Mouse (Mus musculus) testis, adult 2 months (tissue): Measurements from ENCODE around the gene Sh2b2. TPM values are rescaled to one million over a fixed set of nuclear protein-coding genes. Genes with fewer than 3 reads are reported as not detected.

Experiments
- H3K27ac ChIP-seq: fragments of 200-500 bp; 2 replicates; pipeline ENCODE4 v1.5.1; 2012; ENCODE audit warnings: low read depth, low read length; ENCODE audit not compliant: control insufficient read depth, insufficient read depth
- H3K27me3 ChIP-seq: fragments of 200-500 bp; 2 replicates; pipeline ENCODE4 v1.6.1; 2012; ENCODE audit warnings: mild to moderate bottlenecking, low read length, moderate library complexity; ENCODE audit not compliant: control insufficient read depth, insufficient read depth
- H3K36me3 ChIP-seq: fragments of 200-500 bp; 2 replicates; pipeline ENCODE4 v1.6.1; 2012; ENCODE audit warnings: mild to moderate bottlenecking, low read length; ENCODE audit not compliant: control insufficient read depth, insufficient read depth
- H3K4me1 ChIP-seq: fragments of 200-500 bp; 2 replicates; pipeline ENCODE4 v1.6.1; 2012; ENCODE audit warnings: low read length; ENCODE audit not compliant: control insufficient read depth, insufficient read depth
- H3K4me3 ChIP-seq: fragments of 200-500 bp; 2 replicates; pipeline ENCODE4 v1.5.1; 2012; ENCODE audit warnings: low read depth, mild to moderate bottlenecking, low read length, moderate library complexity, mixed read lengths; ENCODE audit not compliant: control insufficient read depth
- CTCF ChIP-seq: fragments of 200-500 bp; IDR thresholded peaks from 2 replicates; pipeline ENCODE4 v1.5.1; 2012; ENCODE audit warnings: low read depth, mild to moderate bottlenecking, inconsistent platforms, low read length, moderate library complexity; ENCODE audit not compliant: control insufficient read depth, insufficient read depth, insufficient replicate concordance
- POLR2A ChIP-seq: fragments of 200-500 bp; IDR thresholded peaks from 2 replicates; pipeline ENCODE4 v1.6.1; 2012; ENCODE audit warnings: low read depth, mild to moderate bottlenecking, inconsistent platforms, low read length, moderate library complexity; ENCODE audit not compliant: control insufficient read depth
- polyA plus RNA-seq: library from polyadenylated mRNA; depleted of rRNA; stranded (reverse); fragments of >200 nt; gene quantifications from 2 replicates; pipeline ENCODE4 v1.2.3, GENCODE M21; 2012; rRNA removed

Gene Sh2b2
- 2.0 and 2.3 TPM in 2 replicates for polyA plus RNA-seq

GRCm38 (mm10) chr5:136246452-136246838 lies at the start of gene Sh2b2:
TSS of gene Sh2b2 (minus strand) at chr5:136246556.
- H3K4me3 ChIP-seq: peak within 1 kb of the TSS; percentile 84
- no peak for TF ChIP-seq POLR2A
- TF ChIP-seq CTCF: no peak
- peak within 1 kb of the TSS; percentile 92 for H3K27ac ChIP-seq

GRCm38 (mm10) chr5:136292971-136293418 lies 46.6 kb upstream of the Sh2b2 start:
- Histone ChIP-seq H3K27me3 (no peaks in the 10 kb centered on the region), H3K27ac (no peak overlapping the region), H3K36me3 (no peaks in the 10 kb centered on the region), H3K4me3 (no peak overlapping the region), H3K4me1 (no peaks in the 10 kb centered on the region)
- no peak for TF ChIP-seq POLR2A
- no peak for TF ChIP-seq CTCF

More at GRCm38 (mm10) chr5:136246452-136246838, at the start of gene Sh2b2:
- Histone ChIP-seq H3K36me3 (no peaks in the 10 kb centered on the region), H3K27me3 (no peaks in the 10 kb centered on the region), H3K4me1 (peaks cover 29% of the 10 kb centered on the region)

GRCm38 (mm10) chr5:136292361-136292760 lies 46.0 kb upstream of the Sh2b2 start:
- no peak overlapping the region for H3K27ac ChIP-seq
- H3K36me3 ChIP-seq: no peaks in the 10 kb centered on the region
- no peak for TF ChIP-seq POLR2A
- TF ChIP-seq CTCF: no peak
- H3K27me3 ChIP-seq: no peaks in the 10 kb centered on the region
- no peaks in the 10 kb centered on the region for H3K4me1 ChIP-seq
- no peak overlapping the region for H3K4me3 ChIP-seq

- no peak overlapping the region for H3K4me3 ChIP-seq
- TF ChIP-seq POLR2A: no peak
- TF ChIP-seq CTCF: no peak
- H3K4me1 ChIP-seq: no peaks in the 10 kb centered on the region
- no peak overlapping the region for H3K27ac ChIP-seq
- H3K27me3 ChIP-seq: no peaks in the 10 kb centered on the region
- H3K36me3 ChIP-seq: no peaks in the 10 kb centered on the region
Measured at GRCm38 (mm10) chr5:136291562-136291961, 45.2 kb upstream of the Sh2b2 start.

- Histone ChIP-seq H3K27me3 (no peaks in the 10 kb centered on the region), H3K36me3 (no peaks in the 10 kb centered on the region), H3K4me3 (no peak overlapping the region), H3K27ac (no peak overlapping the region), H3K4me1 (no peaks in the 10 kb centered on the region)
- TF ChIP-seq CTCF (no peak), POLR2A (no peak)
Measured at GRCm38 (mm10) chr5:136289776-136290175, 43.4 kb upstream of the Sh2b2 start.

GRCm38 (mm10) chr5:136288351-136289081 lies 42.2 kb upstream of the Sh2b2 start:
- TF ChIP-seq POLR2A: no peak
- no peak for TF ChIP-seq CTCF
- no peak overlapping the region for H3K4me3 ChIP-seq
- H3K36me3 ChIP-seq: no peaks in the 10 kb centered on the region; the same call in 1 of the 2 replicates
- no peak overlapping the region for H3K27ac ChIP-seq
- H3K27me3 ChIP-seq: no peaks in the 10 kb centered on the region
- H3K4me1 ChIP-seq: no peaks in the 10 kb centered on the region

GRCm38 (mm10) chr5:136286566-136286965 lies 40.2 kb upstream of the Sh2b2 start:
- Histone ChIP-seq H3K36me3 (no peaks in the 10 kb centered on the region; the same call in 1 of the 2 replicates), H3K4me1 (no peaks in the 10 kb centered on the region; the same call in 1 of the 2 replicates), H3K27me3 (no peaks in the 10 kb centered on the region), H3K4me3 (no peak overlapping the region), H3K27ac (no peak overlapping the region)
- TF ChIP-seq POLR2A (no peak), CTCF (no peak)

- Histone ChIP-seq H3K27me3 (no peaks in the 10 kb centered on the region), H3K4me3 (no peak overlapping the region), H3K27ac (no peak overlapping the region), H3K4me1 (no peaks in the 10 kb centered on the region; the same call in 1 of the 2 replicates), H3K36me3 (no peaks in the 10 kb centered on the region; the same call in 1 of the 2 replicates)
- no peak for TF ChIP-seq CTCF
- TF ChIP-seq POLR2A: no peak
Measured at GRCm38 (mm10) chr5:136285106-136285505, 38.8 kb upstream of the Sh2b2 start.
